10 mouse cellular contexts compared by ENCODE assay signal in genomic region chr7:110821068-110821467, GRCm38 (mm10). TPM values are rescaled to one million over a fixed set of nuclear protein-coding genes. Genes with fewer than 3 reads are reported as not detected.
DNase-seq lines count a peak whose midpoint lies in the region; ATAC-seq and TF ChIP-seq lines count a peak whose summit lies in the region.
"Had no signal": no experiment of that assay in that cellular context is flagged by ENCODE, and none has a peak within 500 bp of the region (broad histone marks: within the 10 kb centered on the region; RNA-seq: fewer than 3 reads in every experiment).

No protein-coding gene starts in this region.

- no peak overlapping the region for H3K4me3 ChIP-seq in gastrocnemius, adult 2 months
- no peak overlapping the region for H3K4me3 ChIP-seq in liver, embryonic 11.5 days (ENCODE audit: low read depth, low read length)
- no peak overlapping the region for H3K4me3 ChIP-seq in embryonic fibroblast, embryonic 13.5 days (ENCODE audit: insufficient read depth, low read length)
- no peak overlapping the region for H3K4me3 ChIP-seq in myocyte
- H3K4me3 ChIP-seq: embryonic facial prominence, embryonic 13.5 days; liver, embryonic 15.5 days had no signal

- peak; percentile 28; the same call in 1 of the 2 replicates for TF ChIP-seq CTCF in gastrocnemius, adult 2 months (IDR thresholded peaks at IDR 0.05)
- no peak for TF ChIP-seq CTCF in embryonic fibroblast, embryonic 13.5 days (IDR thresholded peaks at IDR 0.05; ENCODE audit: borderline replicate concordance, insufficient read depth, low read length)

- peaks cover 12% of the 10 kb centered on the region for H3K36me3 ChIP-seq in liver, embryonic 11.5 days (ENCODE audit: control insufficient read depth, insufficient read depth, low read length)
- no peaks in the 10 kb centered on the region for H3K36me3 ChIP-seq in myocyte (ENCODE audit: control insufficient read depth, insufficient read depth)

- H3K79me2 ChIP-seq in myocyte (ENCODE audit: control insufficient read depth, insufficient read depth), result no peaks in the 10 kb centered on the region

- H3K9me3 ChIP-seq in liver, embryonic 11.5 days (ENCODE audit: control insufficient read depth, low read length), result no peaks in the 10 kb centered on the region
- H3K9me3 ChIP-seq: embryonic facial prominence, embryonic 13.5 days; liver, embryonic 15.5 days had no signal

- H3K27me3 ChIP-seq in liver, embryonic 11.5 days (replicated peaks; ENCODE audit: control insufficient read depth, insufficient read depth, low read length), result no peaks in the 10 kb centered on the region
- H3K27me3 ChIP-seq in myocyte (ENCODE audit: control insufficient read depth, insufficient read depth, insufficient read length), result no peaks in the 10 kb centered on the region
- H3K27me3 ChIP-seq: embryonic facial prominence, embryonic 13.5 days; liver, embryonic 15.5 days had no signal

- H3K4me1 ChIP-seq in liver, embryonic 11.5 days (replicated peaks; ENCODE audit: control insufficient read depth, insufficient read depth, low read length), result peaks cover 35% of the 10 kb centered on the region
- peaks cover 8% of the 10 kb centered on the region for H3K4me1 ChIP-seq in embryonic fibroblast, embryonic 13.5 days (ENCODE audit: control insufficient read depth, insufficient read depth, low read length)

- WGBS in liver, embryonic 11.5 days, result 45% methylated on average over 5 of the region's 5 CpGs

- peak overlapping the region; percentile 73 for H3K27ac ChIP-seq in gastrocnemius, adult 2 months
- H3K27ac ChIP-seq in liver, embryonic 11.5 days (ENCODE audit: low read depth, low read length), result no peak overlapping the region
- peak overlapping the region; percentile 6; the same call in 1 of the 2 replicates for H3K27ac ChIP-seq in embryonic fibroblast, embryonic 13.5 days (ENCODE audit: insufficient read depth, low read length)
- H3K27ac ChIP-seq: liver, embryonic 15.5 days had no signal

- TF ChIP-seq POLR2A in embryonic fibroblast, embryonic 13.5 days (IDR thresholded peaks at IDR 0.05; ENCODE audit: low read depth, low read length), result no peak
- no peak for TF ChIP-seq POLR2A in myocyte (IDR thresholded peaks at IDR 0.05; ENCODE audit: insufficient read length, low read depth)

- 0 out of 2 replicates have a peak, but pooled peaks have one; percentile 11 for ATAC-seq in liver, embryonic 11.5 days (replicated peaks; ENCODE audit: low FRiP score)

- no peak overlapping the region for H3K9ac ChIP-seq in liver, embryonic 11.5 days (ENCODE audit: low read depth, low read length)
- H3K9ac ChIP-seq: embryonic facial prominence, embryonic 13.5 days; liver, embryonic 15.5 days had no signal

- DNase-seq in gastrocnemius, adult 2 months, result no peak
- DNase-seq in gastrocnemius, postnatal 14 days, result no peak
- DNase-seq in liver, embryonic 11.5 days (ENCODE audit: low spot score), result no peak
- no peak for DNase-seq in liver
- DNase-seq in testis, postnatal 14 days (ENCODE audit: low spot score), result no peak
- DNase-seq in thymus, adult 18-20 months, result no peak

- H3K4me2 ChIP-seq in liver, embryonic 11.5 days, result no peak overlapping the region
- H3K4me2 ChIP-seq in myocyte (ENCODE audit: low read depth), result peak overlapping the region; percentile 26
- H3K4me2 ChIP-seq: embryonic facial prominence, embryonic 13.5 days; liver, embryonic 15.5 days had no signal

- intact Hi-C loops in gastrocnemius, adult 2 months (cut with DNase I), result no loop called here
- intact Hi-C loops in gastrocnemius, postnatal 14 days (cut with DNase I; ENCODE audit: low total_unique reads), result no loop called here

- H3ac ChIP-seq in myocyte (ENCODE audit: control insufficient read depth, insufficient read length), result no peak overlapping the region

TF ChIP-seq in myocyte, 11 proteins besides CTCF, POLR2A, EP300 and RAD21:
- TF ChIP-seq MAX (IDR thresholded peaks at IDR 0.05; ENCODE audit: low read depth) (no peak), USF1 (IDR thresholded peaks at IDR 0.05; ENCODE audit: low read depth) (no peak), SRF (IDR thresholded peaks at IDR 0.05; ENCODE audit: control insufficient read depth, insufficient read length, low read depth) (no peak), TCF3 (IDR thresholded peaks at IDR 0.05; ENCODE audit: insufficient read length, low read depth) (no peak), TCF12 (IDR thresholded peaks at IDR 0.05; ENCODE audit: insufficient read depth, poor library complexity, severe bottlenecking) (no peak), REST (IDR thresholded peaks at IDR 0.05; ENCODE audit: insufficient read depth, insufficient read length) (no peak), MYOG (IDR thresholded peaks at IDR 0.05; ENCODE audit: control insufficient read depth in 1 of 3, insufficient read depth in 1 of 3, insufficient read length in 2 of 3, low read depth in 2 of 3) (no peak), POLR2AphosphoS2 (IDR thresholded peaks at IDR 0.05; ENCODE audit: insufficient read length, low read depth) (no peak), MYOD1 (IDR thresholded peaks at IDR 0.05; ENCODE audit: control insufficient read depth in 1 of 3, insufficient read length in 2 of 3, low read depth in 2 of 3) (no peak), CEBPB (IDR thresholded peaks at IDR 0.05; ENCODE audit: insufficient read depth, poor library complexity, severe bottlenecking) (no peak), E2F4 (IDR thresholded peaks at IDR 0.05; ENCODE audit: insufficient read depth) (no peak)
TF ChIP-seq in myocyte: peak in this region for 0.

RNA-seq across cellular contexts. Expression of gene Rnf141, which starts 23.2 kb away (rescaled TPM):
- 10 to 100 TPM; 20.1 to 21.4 TPM for total RNA-seq in gastrocnemius, adult 2 months (2021)
- total RNA-seq in gastrocnemius, postnatal 14 days (2021), result 10 to 100 TPM; 12.7 to 13.7 TPM
- 35.0 and 41.0 TPM in 2 replicates for polyA plus RNA-seq in liver, embryonic 11.5 days (2014; fragmentation: Nextera tagmentation; extraction: Ambion mirVana)
- polyA plus RNA-seq in embryonic fibroblast, embryonic 13.5 days (2011; ENCODE audit: insufficient read length, low read depth, missing spikeins), result 36.1 and 41.2 TPM in 2 replicates
- 12.3 TPM for polyA plus RNA-seq in myocyte (2012; fragmentation: generic; extraction: Trizol)

RNA-seq across cellular contexts. Expression of gene Lyve1, which starts 42.0 kb away (rescaled TPM):
- 1 to 10 TPM; 5.7 to 9.6 TPM for total RNA-seq in gastrocnemius, adult 2 months (2021)
- 10 to 100 TPM; 10.4 to 11.9 TPM for total RNA-seq in gastrocnemius, postnatal 14 days (2021)
- polyA plus RNA-seq in liver, embryonic 11.5 days (2014; fragmentation: Nextera tagmentation; extraction: Ambion mirVana), result 25.7 and 26.9 TPM in 2 replicates
- not detected in 2 replicates for polyA plus RNA-seq in embryonic fibroblast, embryonic 13.5 days (2011; ENCODE audit: insufficient read length, low read depth, missing spikeins)
- polyA plus RNA-seq in myocyte (2012; fragmentation: generic; extraction: Trizol), result not detected

RNA-seq across cellular contexts. Expression of gene Ampd3, which starts 53.1 kb away (rescaled TPM):
- 10 to 100 TPM in 1 of 2 experiments, 1 to 10 TPM in 1; 7.6 to 16.6 TPM for total RNA-seq in gastrocnemius, adult 2 months (2021)
- total RNA-seq in gastrocnemius, postnatal 14 days (2021), result 1 to 10 TPM; 6.6 to 7.7 TPM
- polyA plus RNA-seq in liver, embryonic 11.5 days (2014; fragmentation: Nextera tagmentation; extraction: Ambion mirVana), result 39.5 and 41.1 TPM in 2 replicates
- polyA plus RNA-seq in embryonic fibroblast, embryonic 13.5 days (2011; ENCODE audit: insufficient read length, low read depth, missing spikeins), result 4.6 and 8.8 TPM in 2 replicates
- 8.2 TPM for polyA plus RNA-seq in myocyte (2012; fragmentation: generic; extraction: Trizol)

Comparison
In these comparisons a context has a peak if more than half of its experiments do, and no peak if none do; other contexts are left out.
1. RNA of gene Lyve1, which starts 42.0 kb away (polyA plus RNA-seq): 25.7 to 26.9 TPM in liver, embryonic 11.5 days; not detected in embryonic fibroblast, embryonic 13.5 days and not detected in myocyte (single experiment); every median in the first group is over 10 times any median in the second.